Mouse (Mus musculus) embryonic facial prominence, embryonic 12.5 days (tissue): Measurements from ENCODE around the gene Kcne3. TPM values are rescaled to one million over a fixed set of nuclear protein-coding genes. Genes with fewer than 3 reads are reported as not detected.

Experiments
- ATAC-seq: fragments of 200-750 bp; cut with Nextera tagmentation; 2 replicates; pipeline ENCODE4 v1.8.0; 2017; ENCODE audit not compliant: insufficient number of reproducible peaks, insufficient read depth, low FRiP score, low TSS enrichment
- H3K27ac ChIP-seq: fragments of 300-500 bp; sonication (generic); 2 replicates; pipeline ENCODE4 v1.5.1; 2016; ENCODE audit warnings: mild to moderate bottlenecking
- H3K27me3 ChIP-seq: fragments of 300-500 bp; sonication (generic); 2 replicates; pipeline ENCODE4 v1.6.1; 2016; ENCODE audit warnings: mild to moderate bottlenecking, moderate library complexity
- H3K36me3 ChIP-seq: fragments of 300-500 bp; sonication (generic); 2 replicates; pipeline ENCODE4 v1.6.1; 2016; ENCODE audit warnings: mild to moderate bottlenecking
- H3K4me1 ChIP-seq: fragments of 300-500 bp; sonication (generic); 2 replicates; pipeline ENCODE4 v1.6.1; 2016
- H3K4me2 ChIP-seq: fragments of 300-500 bp; sonication (generic); replicated peaks from 2 replicates; pipeline ENCODE4 v1.6.1; 2016; ENCODE audit warnings: mild to moderate bottlenecking, moderate library complexity
- H3K4me3 ChIP-seq: fragments of 300-500 bp; sonication (generic); 2 replicates; pipeline ENCODE4 v1.5.1; 2016; ENCODE audit warnings: mild to moderate bottlenecking
- H3K9ac ChIP-seq: fragments of 300-500 bp; sonication (generic); 2 replicates; pipeline ENCODE4 v1.6.1; 2016; ENCODE audit warnings: mild to moderate bottlenecking, moderate library complexity
- H3K9me3 ChIP-seq: fragments of 300-500 bp; sonication (generic); 2 replicates; pipeline ENCODE4 v1.6.1; 2016; ENCODE audit warnings: mild to moderate bottlenecking, moderate library complexity
- WGBS: fragments of 180-500 bp; shearing (Covaris S2); methylation state at CpG from one replicate; pipeline ENCODE4 v1.1.7; 2016; 5-methylcytosine and 5-hydroxymethylcytosine counted together
- polyA plus RNA-seq: library from polyadenylated mRNA; unstranded; fragments of >200 nt; fragmentation: Nextera tagmentation; extraction: Ambion mirVana; gene quantifications from 2 replicates; pipeline ENCODE4 v1.2.1, GENCODE M21; 2016

Gene Kcne3
- polyA plus RNA-seq, 1 experiment from 2014 or later: 13.3 TPM

- Histone ChIP-seq H3K27ac (peak within 1 kb of the TSS; percentile 97), H3K4me3 (peak within 1 kb of the TSS; percentile 83), H3K36me3 (no peaks in the 10 kb centered on the region), H3K27me3 (no peaks in the 10 kb centered on the region), H3K9me3 (no peaks in the 10 kb centered on the region), H3K4me2 (peak within 1 kb of the TSS; percentile 78), H3K9ac (peak within 1 kb of the TSS; percentile 87), H3K4me1 (peaks cover 8% of the 10 kb centered on the region)
- under 1% methylated on average over 78 of the region's 78 CpGs for WGBS
- ATAC-seq: peak; percentile 94
These were observed 17.0 kb upstream of the Kcne3 start, which contains the start of gene Lipt2 for GRCm38 (mm10) chr7:100159105-100159841. TSS of gene Lipt2 (plus strand) at chr7:100159277.

DNA sequence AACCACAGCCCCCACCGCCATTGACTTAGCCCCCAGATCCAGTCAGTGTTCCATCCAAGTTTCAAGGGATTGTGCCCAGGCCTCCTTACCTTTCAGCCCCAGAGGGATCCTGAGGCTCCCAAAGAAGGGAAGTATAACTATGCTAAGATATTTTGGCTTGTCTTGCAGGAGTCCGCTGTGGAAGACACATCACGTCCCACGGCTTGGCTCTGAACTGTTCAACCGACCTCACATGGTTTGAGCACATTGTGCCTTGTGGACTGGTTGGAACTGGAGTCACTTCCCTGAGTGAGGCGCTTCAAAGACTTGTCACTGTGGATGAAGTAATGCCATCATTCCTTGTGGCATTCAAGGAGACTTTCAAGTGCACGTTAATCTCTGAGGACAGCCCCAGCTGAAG, 16.3 kb upstream of the Kcne3 start:
- no peaks in the 10 kb centered on the region for H3K27me3 ChIP-seq
- no peaks in the 10 kb centered on the region for H3K9me3 ChIP-seq
- peak overlapping the region; percentile 78 for H3K4me2 ChIP-seq
- H3K9ac ChIP-seq: peak overlapping the region; percentile 87
- no peak for ATAC-seq
- peaks cover 8% of the 10 kb centered on the region for H3K4me1 ChIP-seq
- H3K36me3 ChIP-seq: no peaks in the 10 kb centered on the region
- peak overlapping the region; percentile 97; the same call in 1 of the 2 replicates for H3K27ac ChIP-seq
- WGBS: 67% methylated on average over 7 of the region's 7 CpGs
- H3K4me3 ChIP-seq: peak overlapping the region; percentile 83

- Histone ChIP-seq H3K4me3 (no peak overlapping the region), H3K27me3 (no peaks in the 10 kb centered on the region), H3K4me2 (no peak overlapping the region), H3K9ac (no peak overlapping the region), H3K4me1 (peaks cover 8% of the 10 kb centered on the region), H3K9me3 (no peaks in the 10 kb centered on the region), H3K36me3 (no peaks in the 10 kb centered on the region), H3K27ac (no peak overlapping the region)
- ATAC-seq: no peak
- 80% methylated on average over 4 of the region's 4 CpGs for WGBS
These were observed 12.8 kb upstream of the Kcne3 start for GRCm38 (mm10) chr7:100163506-100163905.

DNA sequence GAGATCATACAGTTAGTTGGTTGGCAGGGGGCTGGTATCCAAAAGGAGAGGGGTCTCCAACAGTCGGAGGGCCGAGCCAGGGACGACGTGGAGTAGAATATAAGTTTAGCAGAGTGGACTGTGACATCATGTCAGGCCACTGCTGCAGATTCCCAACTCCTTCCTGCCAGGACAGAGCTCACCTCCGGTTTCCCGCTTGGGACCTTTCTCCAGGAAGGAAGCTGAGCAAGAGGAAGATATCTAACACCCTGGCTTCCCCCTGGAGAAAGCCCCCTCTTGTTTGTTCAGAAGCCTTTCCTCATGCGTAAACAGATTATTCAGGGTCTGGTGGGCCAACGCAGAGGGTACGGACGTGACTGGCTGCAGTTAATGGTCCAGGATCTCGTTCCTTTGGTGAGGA, 7.6 kb upstream of the Kcne3 start:
- H3K4me1 ChIP-seq: no peaks in the 10 kb centered on the region
- no peak overlapping the region for H3K4me2 ChIP-seq
- no peaks in the 10 kb centered on the region for H3K9me3 ChIP-seq
- no peaks in the 10 kb centered on the region for H3K36me3 ChIP-seq
- 75% methylated on average over 11 of the region's 11 CpGs for WGBS
- H3K9ac ChIP-seq: no peak overlapping the region
- H3K4me3 ChIP-seq: no peak overlapping the region
- ATAC-seq: no peak
- no peak overlapping the region for H3K27ac ChIP-seq
- H3K27me3 ChIP-seq: no peaks in the 10 kb centered on the region

DNA sequence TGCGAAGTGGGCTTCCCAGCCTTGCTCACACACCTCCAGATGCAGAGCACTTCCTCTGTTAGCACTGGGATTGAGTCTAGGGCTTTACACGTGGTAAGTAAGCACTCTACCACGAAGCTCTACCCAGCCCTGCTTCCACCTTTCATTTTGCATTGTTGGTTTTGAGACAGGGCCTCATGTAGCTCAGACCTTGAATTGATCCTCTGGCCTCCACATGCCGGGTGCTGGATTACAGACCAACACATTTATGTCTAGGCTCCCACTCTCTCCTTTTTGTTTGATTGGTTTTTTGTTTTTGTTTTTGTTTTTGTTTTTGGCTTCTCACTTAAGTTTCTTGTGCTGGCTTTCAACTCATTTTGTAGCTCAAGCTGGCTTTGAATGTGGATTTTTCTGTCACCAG, 5.5 kb upstream of the Kcne3 start:
- no peak overlapping the region for H3K9ac ChIP-seq
- 64% methylated on average over 4 of the region's 4 CpGs for WGBS
- H3K36me3 ChIP-seq: no peaks in the 10 kb centered on the region
- H3K4me2 ChIP-seq: no peak overlapping the region
- no peaks in the 10 kb centered on the region for H3K4me1 ChIP-seq
- 0 out of 2 replicates have a peak, but pooled peaks cover 1% of the 10 kb centered on the region for H3K27me3 ChIP-seq
- no peak overlapping the region for H3K27ac ChIP-seq
- no peak for ATAC-seq
- no peak overlapping the region for H3K4me3 ChIP-seq
- no peaks in the 10 kb centered on the region for H3K9me3 ChIP-seq

- H3K36me3 ChIP-seq: no peaks in the 10 kb centered on the region
- 11% methylated on average over 30 of the region's 30 CpGs for WGBS
- no peaks in the 10 kb centered on the region for H3K9me3 ChIP-seq
- peak overlapping the region; percentile 75 for H3K4me2 ChIP-seq
- peak overlapping the region; percentile 19; the same call in 1 of the 2 replicates for H3K9ac ChIP-seq
- peaks cover 41% of the 10 kb centered on the region for H3K27me3 ChIP-seq
- H3K4me3 ChIP-seq: peak overlapping the region; percentile 40
- H3K4me1 ChIP-seq: peaks cover 7% of the 10 kb centered on the region
- H3K27ac ChIP-seq: no peak overlapping the region
- 0 out of 2 replicates have a peak, but pooled peaks have one; percentile 80 for ATAC-seq
These were observed 2.0 kb downstream of the Kcne3 start for GRCm38 (mm10) chr7:100178016-100178890.

GRCm38 (mm10) chr7:100178891-100179233, 2.6 kb downstream of the Kcne3 start:
- ATAC-seq: 0 out of 2 replicates have a peak, but pooled peaks have one; percentile 15
- no peak overlapping the region for H3K27ac ChIP-seq
- peak overlapping the region; percentile 75 for H3K4me2 ChIP-seq
- H3K9me3 ChIP-seq: no peaks in the 10 kb centered on the region
- H3K9ac ChIP-seq: peak overlapping the region; percentile 19
- H3K4me3 ChIP-seq: peak overlapping the region; percentile 40
- peaks cover 7% of the 10 kb centered on the region for H3K4me1 ChIP-seq
- H3K27me3 ChIP-seq: peaks cover 41% of the 10 kb centered on the region
- no peaks in the 10 kb centered on the region for H3K36me3 ChIP-seq
- WGBS: 2% methylated on average over 15 of the region's 15 CpGs

DNA sequence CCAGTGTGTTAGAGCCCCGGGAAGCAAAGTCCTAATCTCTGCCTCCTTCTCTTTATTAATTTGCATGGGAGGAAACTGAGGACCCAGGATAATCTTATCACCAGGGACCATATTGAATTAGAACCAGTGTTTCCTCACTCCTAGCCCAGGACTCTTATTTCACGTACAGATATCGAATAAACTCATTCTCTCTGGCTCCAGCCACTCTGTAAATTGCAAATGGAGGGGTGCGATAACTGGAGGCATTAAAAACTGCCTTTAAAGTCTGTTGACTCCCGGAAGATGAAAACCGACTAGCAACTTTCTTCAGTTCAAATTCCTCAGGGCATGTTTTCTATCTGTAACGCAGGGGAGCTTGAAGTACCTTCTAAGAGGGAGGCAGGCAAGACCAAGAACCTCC, 3.1 kb downstream of the Kcne3 start:
- Histone ChIP-seq H3K4me3 (peak overlapping the region; percentile 40), H3K27ac (no peak overlapping the region), H3K4me1 (peaks cover 7% of the 10 kb centered on the region), H3K4me2 (peak overlapping the region; percentile 75), H3K9ac (peak overlapping the region; percentile 19), H3K27me3 (peaks cover 41% of the 10 kb centered on the region), H3K36me3 (no peaks in the 10 kb centered on the region), H3K9me3 (no peaks in the 10 kb centered on the region)
- ATAC-seq: no peak
- 55% methylated on average over 7 of the region's 7 CpGs for WGBS

- Histone ChIP-seq H3K9me3 (no peaks in the 10 kb centered on the region), H3K27me3 (peaks cover 41% of the 10 kb centered on the region), H3K4me2 (no peak overlapping the region), H3K4me3 (no peak overlapping the region), H3K27ac (no peak overlapping the region), H3K36me3 (no peaks in the 10 kb centered on the region), H3K4me1 (peaks cover 7% of the 10 kb centered on the region), H3K9ac (no peak overlapping the region)
- WGBS: 70% methylated on average over 7 of the region's 7 CpGs
- ATAC-seq: no peak
These were observed 3.6 kb downstream of the Kcne3 start for GRCm38 (mm10) chr7:100179836-100180407.

DNA sequence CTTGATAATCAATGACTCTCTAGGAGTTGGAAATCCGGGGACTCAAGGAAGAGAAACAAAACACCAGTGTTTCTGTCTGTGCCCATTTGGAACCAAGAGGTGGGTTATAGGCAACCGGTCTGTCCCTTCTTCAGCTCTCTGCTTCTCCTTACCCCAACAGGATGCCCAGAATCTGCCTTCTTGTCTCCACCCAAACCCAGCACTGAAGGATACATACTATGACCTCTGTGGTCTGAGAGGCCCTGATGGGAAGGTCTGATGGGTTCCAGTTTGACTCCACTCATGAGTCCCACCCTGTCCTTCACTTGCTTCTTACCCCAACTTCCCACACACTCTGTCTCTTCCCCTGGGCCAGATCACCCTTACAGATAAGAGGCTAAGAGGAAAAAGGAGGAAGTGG, 4.9 kb downstream of the Kcne3 start:
- H3K27me3 ChIP-seq: peaks cover 35% of the 10 kb centered on the region
- no peak overlapping the region for H3K4me2 ChIP-seq
- WGBS: 63% methylated on average over 2 of the region's 2 CpGs
- H3K9ac ChIP-seq: no peak overlapping the region
- no peak for ATAC-seq
- no peak overlapping the region for H3K4me3 ChIP-seq
- no peaks in the 10 kb centered on the region for H3K9me3 ChIP-seq
- H3K36me3 ChIP-seq: no peaks in the 10 kb centered on the region
- no peak overlapping the region for H3K27ac ChIP-seq
- peaks cover 7% of the 10 kb centered on the region for H3K4me1 ChIP-seq

GRCm38 (mm10) chr7:100181614-100182013, 5.3 kb downstream of the Kcne3 start:
- Histone ChIP-seq H3K4me1 (peaks cover 7% of the 10 kb centered on the region), H3K36me3 (no peaks in the 10 kb centered on the region), H3K9ac (no peak overlapping the region), H3K9me3 (no peaks in the 10 kb centered on the region), H3K27me3 (peaks cover 35% of the 10 kb centered on the region), H3K4me3 (no peak overlapping the region), H3K27ac (no peak overlapping the region), H3K4me2 (no peak overlapping the region)
- WGBS: 63% methylated on average over 3 of the region's 3 CpGs
- no peak for ATAC-seq
